Mouse (Mus musculus) erythroblast, embryonic 14.5 days (primary cell): ENCODE measurements around the gene Higd2a.

Source experiments
- GATA1 ChIP-seq: IDR thresholded peaks from 2 replicates; pipeline ENCODE4 v1.6.1; 2012; ENCODE audit warnings: low read length, inconsistent platforms, mixed read lengths
- TAL1 ChIP-seq: IDR thresholded peaks from 3 replicates; pipeline ENCODE4 v1.6.1; 2012; ENCODE audit warnings: low read length, inconsistent platforms, mixed read lengths

GRCm38 (mm10) chr13:54596870-54597269, 6.9 kb downstream of the Higd2a start:
- TF ChIP-seq TAL1 = no peak
- TF ChIP-seq GATA1 = no peak
